Mouse (Mus musculus): Measurements from ENCODE around the gene Rab19. TPM values are rescaled to one million over a fixed set of nuclear protein-coding genes. Genes with fewer than 3 reads are reported as not detected.

Rab19 gene
- polyA plus RNA-seq (2012; rRNA removed) = 0.09 and 0.44 TPM in 2 replicates

GRCm38 (mm10) chr6:39381125-39381880, at the start of gene Rab19:
Gene Rab19 (plus strand): TSS chr6:39381175.

DNA sequence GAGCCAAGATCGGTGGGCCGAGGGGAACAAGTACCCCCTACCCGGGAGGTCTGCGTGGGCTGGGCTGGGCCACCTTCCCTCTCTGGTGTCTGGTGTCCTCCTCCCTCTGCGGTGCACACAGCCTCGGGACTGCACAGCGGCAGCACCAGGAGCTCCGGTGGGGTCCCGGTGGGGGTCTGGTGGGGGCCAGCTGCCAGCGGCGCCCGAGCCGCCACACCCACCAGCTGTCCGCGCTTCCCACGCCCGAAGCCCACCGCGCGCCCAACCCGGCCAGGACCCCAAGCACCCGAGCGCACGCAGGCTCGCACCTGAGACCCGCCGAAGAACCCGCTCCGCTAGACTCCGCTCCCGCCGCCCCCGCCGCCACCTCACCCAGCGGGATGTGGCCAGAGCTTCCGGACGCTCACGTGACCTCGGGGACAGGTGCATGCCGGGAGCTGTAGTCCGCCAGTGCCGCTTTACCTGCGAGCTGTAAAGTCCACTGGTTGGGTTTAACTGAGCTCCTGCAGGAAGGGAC, 3.6 kb upstream of the Rab19 start, which contains the start of gene Slc37a3:
Slc37a3 (minus strand) TSS at position 365 of the 517 bp plus-strand sequence.

GRCm38 (mm10) chr6:39419851-39420721, 39.1 kb downstream of the Rab19 start, which contains the start of gene Mkrn1:
Gene Mkrn1 (minus strand): TSS chr6:39420462.

Other genes starting within 250 kb of the Rab19 start
- gene Kdm7a, start 174.4 kb upstream of the Rab19 start, polyA plus RNA-seq (2012; rRNA removed) = 7.4 and 8.4 TPM in 2 replicates
- gene Slc37a3, start 3.5 kb upstream of the Rab19 start, polyA plus RNA-seq (2012; rRNA removed) = 41.0 and 43.8 TPM in 2 replicates
- gene Mkrn1, start 39.3 kb downstream of the Rab19 start, polyA plus RNA-seq (2012; rRNA removed) = 151 and 163 TPM in 2 replicates
- gene Dennd2a, start 176.7 kb downstream of the Rab19 start, polyA plus RNA-seq (2012; rRNA removed) = 38.7 and 41.0 TPM in 2 replicates
- 20.6 and 24.0 TPM in 2 replicates for gene Adck2, start 192.7 kb downstream of the Rab19 start, polyA plus RNA-seq (2012; rRNA removed)
- 0.90 and 1.3 TPM in 2 replicates for gene Gm42420, start 204.6 kb downstream of the Rab19 start, polyA plus RNA-seq (2012; rRNA removed)
- gene Ndufb2, start 211.4 kb downstream of the Rab19 start, polyA plus RNA-seq (2012; rRNA removed) = 174 and 180 TPM in 2 replicates